Mouse (Mus musculus) heart, embryonic 10.5 days (tissue): Measurements from ENCODE around the gene Rps18. TPM values are rescaled to one million over a fixed set of nuclear protein-coding genes. Genes with fewer than 3 reads are reported as not detected.

ENCODE experiments used
- DNase-seq: peaks from one replicate; pipeline ENCODE4 v3.0.0-alpha.2; 2017; ENCODE audit warnings: low spot score
- H3K27ac ChIP-seq: fragments of 300-500 bp; sonication (generic); 2 replicates; pipeline ENCODE4 v1.5.1; 2016; ENCODE audit warnings: mild to moderate bottlenecking
- H3K27me3 ChIP-seq: fragments of 300-500 bp; sonication (generic); 2 replicates; pipeline ENCODE4 v1.6.1; 2016; ENCODE audit warnings: mild to moderate bottlenecking; ENCODE audit not compliant: poor library complexity, insufficient read depth, severe bottlenecking
- H3K36me3 ChIP-seq: fragments of 300-500 bp; sonication (generic); 2 replicates; pipeline ENCODE4 v1.6.1; 2016; ENCODE audit warnings: mild to moderate bottlenecking, moderate library complexity
- H3K4me1 ChIP-seq: fragments of 300-500 bp; sonication (generic); 2 replicates; pipeline ENCODE4 v1.6.1; 2016; ENCODE audit warnings: mild to moderate bottlenecking
- H3K4me3 ChIP-seq: fragments of 300-500 bp; sonication (generic); 2 replicates; pipeline ENCODE4 v1.5.1; 2016; ENCODE audit warnings: mild to moderate bottlenecking, moderate library complexity
- H3K9me3 ChIP-seq: fragments of 300-500 bp; sonication (generic); 2 replicates; pipeline ENCODE4 v1.6.1; 2016; ENCODE audit warnings: mild to moderate bottlenecking, moderate library complexity
- WGBS: fragments of 180-500 bp; shearing (Covaris S2); methylation state at CpG from one replicate; pipeline ENCODE4 v1.1.7; 2016; 5-methylcytosine and 5-hydroxymethylcytosine counted together
- polyA plus RNA-seq: library from polyadenylated mRNA; unstranded; fragments of >200 nt; fragmentation: Nextera tagmentation; extraction: Ambion mirVana; gene quantifications from 2 replicates; pipeline ENCODE4 v1.2.1, GENCODE M21; 2016

Gene Rps18
- polyA plus RNA-seq, 1 experiment from 2014 or later: 1,297 TPM

- peaks cover 49% of the 10 kb centered on the region for H3K36me3 ChIP-seq
- H3K27me3 ChIP-seq: no peaks in the 10 kb centered on the region
- H3K4me3 ChIP-seq: no peak overlapping the region
- no peaks in the 10 kb centered on the region for H3K9me3 ChIP-seq
- peaks cover 29% of the 10 kb centered on the region for H3K4me1 ChIP-seq
- no peak overlapping the region for H3K27ac ChIP-seq
- 88% methylated on average over 11 of the region's 11 CpGs for WGBS
- DNase-seq: no peak
Measured at GRCm38 (mm10) chr17:33931947-33932346, 23.9 kb downstream of the Rps18 start.

GRCm38 (mm10) chr17:33931159-33931866 is 24.5 kb downstream of the Rps18 start:
- peak overlapping the region; percentile 98 for H3K4me3 ChIP-seq
- WGBS: 30% methylated on average over 18 of the region's 18 CpGs
- peak overlapping the region; percentile 95 for H3K27ac ChIP-seq
- DNase-seq: no peak
- H3K9me3 ChIP-seq: no peaks in the 10 kb centered on the region
- peaks cover 48% of the 10 kb centered on the region for H3K36me3 ChIP-seq
- no peaks in the 10 kb centered on the region for H3K27me3 ChIP-seq
- H3K4me1 ChIP-seq: peaks cover 29% of the 10 kb centered on the region

GRCm38 (mm10) chr17:33930280-33931158 is 25.3 kb downstream of the Rps18 start:
- Histone ChIP-seq H3K4me3 (peak overlapping the region; percentile 98), H3K27ac (peak overlapping the region; percentile 95), H3K9me3 (no peaks in the 10 kb centered on the region), H3K27me3 (no peaks in the 10 kb centered on the region), H3K4me1 (peaks cover 29% of the 10 kb centered on the region), H3K36me3 (peaks cover 43% of the 10 kb centered on the region)
- DNase-seq: no peak
- WGBS: under 1% methylated on average over 45 of the region's 45 CpGs

- H3K4me1 ChIP-seq: peaks cover 29% of the 10 kb centered on the region
- WGBS: under 1% methylated on average over 74 of the region's 80 CpGs
- no peaks in the 10 kb centered on the region for H3K27me3 ChIP-seq
- H3K27ac ChIP-seq: peak within 1 kb of the TSS; percentile 95
- H3K9me3 ChIP-seq: no peaks in the 10 kb centered on the region
- peak; percentile 94 for DNase-seq
- H3K36me3 ChIP-seq: peaks cover 40% of the 10 kb centered on the region
- H3K4me3 ChIP-seq: peak within 1 kb of the TSS; percentile 98
Measured at GRCm38 (mm10) chr17:33929371-33930279, 26.2 kb downstream of the Rps18 start, which contains the start of gene Rgl2. Gene Rgl2, plus strand, starts transcription at chr17:33929543.

GRCm38 (mm10) chr17:33928251-33928947 is 27.4 kb downstream of the Rps18 start:
- H3K27ac ChIP-seq: peak overlapping the region; percentile 95; the same call in 1 of the 2 replicates
- peak overlapping the region; percentile 98 for H3K4me3 ChIP-seq
- WGBS: 57% methylated on average over 21 of the region's 21 CpGs
- no peak for DNase-seq
- peaks cover 27% of the 10 kb centered on the region for H3K36me3 ChIP-seq
- H3K4me1 ChIP-seq: peaks cover 32% of the 10 kb centered on the region
- no peaks in the 10 kb centered on the region for H3K27me3 ChIP-seq
- no peaks in the 10 kb centered on the region for H3K9me3 ChIP-seq

- H3K4me1 ChIP-seq: peaks cover 24% of the 10 kb centered on the region
- DNase-seq: no peak
- no peaks in the 10 kb centered on the region for H3K9me3 ChIP-seq
- 0 out of 2 replicates have a peak overlapping the region, but pooled peaks have one; percentile 6 for H3K4me3 ChIP-seq
- WGBS: 75% methylated on average over 17 of the region's 17 CpGs
- no peak overlapping the region for H3K27ac ChIP-seq
- no peaks in the 10 kb centered on the region for H3K27me3 ChIP-seq
- H3K36me3 ChIP-seq: peaks cover 11% of the 10 kb centered on the region; the same call in 1 of the 2 replicates
Measured at GRCm38 (mm10) chr17:33926207-33926932, 29.4 kb downstream of the Rps18 start.

- no peak overlapping the region for H3K27ac ChIP-seq
Measured at GRCm38 (mm10) chr17:33925406-33926116, 30.2 kb downstream of the Rps18 start.

GRCm38 (mm10) chr17:33924577-33925283 is 31.1 kb downstream of the Rps18 start:
- Histone ChIP-seq H3K4me1 (peaks cover 21% of the 10 kb centered on the region), H3K36me3 (peaks cover 11% of the 10 kb centered on the region; the same call in 1 of the 2 replicates), H3K27ac (no peak overlapping the region), H3K9me3 (no peaks in the 10 kb centered on the region), H3K27me3 (no peaks in the 10 kb centered on the region), H3K4me3 (no peak overlapping the region)
- no peak for DNase-seq
- 78% methylated on average over 10 of the region's 10 CpGs for WGBS

More at GRCm38 (mm10) chr17:33925406-33926116, 30.2 kb downstream of the Rps18 start:
- 79% methylated on average over 21 of the region's 21 CpGs for WGBS
- peaks cover 16% of the 10 kb centered on the region for H3K4me1 ChIP-seq
- no peak for DNase-seq
- no peaks in the 10 kb centered on the region for H3K9me3 ChIP-seq
- H3K27me3 ChIP-seq: no peaks in the 10 kb centered on the region
- no peak overlapping the region for H3K4me3 ChIP-seq
- H3K36me3 ChIP-seq: peaks cover 11% of the 10 kb centered on the region; the same call in 1 of the 2 replicates

GRCm38 (mm10) chr17:33921361-33921760 is 34.4 kb downstream of the Rps18 start:
- 0 out of 2 replicates have a peak overlapping the region, but pooled peaks have one; percentile 82 for H3K4me3 ChIP-seq
- H3K27ac ChIP-seq: no peak overlapping the region
- H3K36me3 ChIP-seq: peaks cover 26% of the 10 kb centered on the region
- 87% methylated on average over 7 of the region's 7 CpGs for WGBS
- no peaks in the 10 kb centered on the region for H3K27me3 ChIP-seq
- no peaks in the 10 kb centered on the region for H3K9me3 ChIP-seq
- DNase-seq: no peak
- H3K4me1 ChIP-seq: peaks cover 41% of the 10 kb centered on the region

GRCm38 (mm10) chr17:33920282-33921097 is 35.3 kb downstream of the Rps18 start:
- WGBS: under 1% methylated on average over 36 of the region's 36 CpGs
- peak overlapping the region; percentile 83 for H3K27ac ChIP-seq
- DNase-seq: peak; percentile 92
- H3K9me3 ChIP-seq: no peaks in the 10 kb centered on the region
- peaks cover 41% of the 10 kb centered on the region for H3K4me1 ChIP-seq
- H3K36me3 ChIP-seq: peaks cover 22% of the 10 kb centered on the region
- peak overlapping the region; percentile 82 for H3K4me3 ChIP-seq
- H3K27me3 ChIP-seq: no peaks in the 10 kb centered on the region
